Mouse (Mus musculus): ENCODE data around the gene Prkar2a. TPM values are rescaled to one million over a fixed set of nuclear protein-coding genes. Genes with fewer than 3 reads are reported as not detected.

Prkar2a gene
- total RNA-seq, 2 experiments from 2014 or later, result 15.8 to 19.3 TPM

GRCm38 (mm10) chr9:108691371-108691770, 2.3 kb downstream of the Prkar2a start:
- 0 out of 2 replicates have a peak, but pooled peaks have one; percentile 3 for ATAC-seq (replicated peaks; ENCODE audit: low FRiP score, low TSS enrichment, poor library complexity, severe bottlenecking)

- ATAC-seq (replicated peaks; ENCODE audit: low FRiP score, low TSS enrichment, poor library complexity, severe bottlenecking), result peak; percentile 59
Measured at GRCm38 (mm10) chr9:108691846-108692225, 2.7 kb downstream of the Prkar2a start.

DNA sequence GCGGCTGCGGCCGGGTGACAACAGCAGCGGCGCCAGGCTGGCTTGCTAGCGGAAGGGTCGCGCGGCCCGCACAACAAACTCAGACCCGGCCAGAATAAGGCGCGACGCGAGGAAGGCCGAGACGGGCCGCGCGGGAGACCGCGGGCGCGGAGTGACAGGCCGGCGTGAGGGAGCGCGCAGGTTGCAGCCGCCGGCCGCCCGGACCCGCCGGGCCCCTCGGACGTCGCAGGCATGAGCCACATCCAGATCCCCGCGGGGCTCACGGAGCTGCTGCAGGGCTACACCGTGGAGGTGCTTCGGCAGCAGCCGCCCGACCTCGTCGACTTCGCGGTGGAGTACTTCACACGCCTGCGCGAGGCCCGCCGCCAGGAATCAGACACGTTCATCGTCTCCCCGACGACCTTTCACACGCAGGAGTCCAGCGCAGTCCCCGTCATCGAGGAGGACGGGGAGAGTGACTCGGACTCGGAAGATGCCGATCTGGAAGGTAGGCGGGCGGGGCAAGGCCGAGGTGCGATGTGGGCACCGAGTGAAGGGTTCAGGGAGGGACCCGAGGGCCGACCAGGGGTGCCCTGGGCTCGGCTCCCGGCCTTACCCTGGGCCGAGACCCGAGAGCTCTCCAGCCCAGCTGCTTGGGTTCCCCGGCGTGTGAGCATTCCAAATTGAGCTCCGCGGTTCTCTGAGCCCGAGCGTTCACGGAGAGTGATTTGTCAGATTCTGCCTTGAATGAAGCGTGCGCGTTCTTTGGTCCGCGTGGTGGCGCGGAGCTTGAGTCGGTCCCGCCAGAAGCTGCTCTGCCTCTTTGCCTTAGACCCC, 3.3 kb downstream of the Prkar2a start:
- ATAC-seq (replicated peaks; ENCODE audit: low FRiP score, low TSS enrichment, poor library complexity, severe bottlenecking), result peak; percentile 61

- no peak for ATAC-seq (replicated peaks; ENCODE audit: low FRiP score, low TSS enrichment, poor library complexity, severe bottlenecking)
Measured at GRCm38 (mm10) chr9:108693946-108694345, 4.8 kb downstream of the Prkar2a start.

GRCm38 (mm10) chr9:108694533-108694932, 5.4 kb downstream of the Prkar2a start:
- no peak for ATAC-seq (replicated peaks; ENCODE audit: low FRiP score, low TSS enrichment, poor library complexity, severe bottlenecking)

DNA sequence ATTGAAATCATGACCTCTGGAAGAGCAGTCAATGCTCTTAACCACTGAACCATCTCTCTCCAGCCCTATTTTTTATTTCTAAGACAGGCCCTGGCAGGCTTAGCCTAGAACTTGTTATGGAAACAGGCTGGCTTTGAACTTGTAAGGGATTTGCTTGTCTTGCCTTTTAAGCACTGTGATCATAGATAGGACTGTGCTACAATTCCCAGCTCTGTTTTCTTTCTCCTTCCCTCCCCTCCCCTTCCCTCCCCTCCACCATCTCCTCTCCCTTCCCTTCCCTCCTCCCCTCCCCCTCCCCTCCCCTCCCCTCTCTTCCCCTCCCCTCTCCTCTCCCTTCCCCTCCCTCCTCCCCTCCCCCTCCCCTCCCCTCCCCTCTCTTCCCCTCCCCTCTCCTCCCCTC, 13.4 kb downstream of the Prkar2a start:
- no peak for ATAC-seq (replicated peaks; ENCODE audit: low FRiP score, low TSS enrichment, poor library complexity, severe bottlenecking)

DNA sequence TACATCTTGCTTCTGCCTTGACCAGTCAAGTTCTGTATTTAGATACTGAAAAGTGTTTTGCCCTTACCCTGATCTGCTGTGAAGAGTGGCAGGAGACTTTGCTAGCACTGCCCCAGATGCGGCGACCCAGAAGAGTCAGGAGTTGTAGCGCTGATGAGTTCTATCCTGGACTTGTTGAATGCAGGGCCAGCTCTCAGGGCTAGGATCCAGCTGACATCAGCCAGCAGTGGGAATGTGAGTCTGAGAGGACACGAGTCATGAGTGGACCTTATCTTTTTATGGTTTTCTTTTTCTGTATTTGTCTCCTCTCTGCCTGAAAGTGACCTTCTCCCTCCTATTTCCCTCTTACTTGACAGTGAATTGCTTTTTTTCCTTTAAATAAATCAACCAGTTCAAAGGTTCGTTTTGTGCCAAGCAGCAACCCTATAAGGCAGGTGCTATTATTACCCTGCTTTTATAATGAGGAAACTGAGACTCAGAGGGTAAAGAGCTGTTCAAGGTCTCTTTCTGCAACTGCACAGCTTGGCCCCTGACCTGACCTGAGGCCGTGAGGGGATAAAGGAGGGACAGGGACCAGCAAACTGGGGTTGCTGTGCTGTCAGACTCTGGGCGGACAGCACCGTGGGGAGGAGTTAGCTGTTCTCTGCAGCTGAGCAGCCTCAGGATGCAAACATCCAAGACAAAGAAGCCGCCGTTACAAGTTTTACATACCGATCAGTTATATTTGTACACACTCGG, 14.4 kb downstream of the Prkar2a start:
- no peak for ATAC-seq (replicated peaks; ENCODE audit: low FRiP score, low TSS enrichment, poor library complexity, severe bottlenecking)

- no peak for ATAC-seq (replicated peaks; ENCODE audit: low FRiP score, low TSS enrichment, poor library complexity, severe bottlenecking)
Measured at GRCm38 (mm10) chr9:108704591-108704990, 15.5 kb downstream of the Prkar2a start.

DNA sequence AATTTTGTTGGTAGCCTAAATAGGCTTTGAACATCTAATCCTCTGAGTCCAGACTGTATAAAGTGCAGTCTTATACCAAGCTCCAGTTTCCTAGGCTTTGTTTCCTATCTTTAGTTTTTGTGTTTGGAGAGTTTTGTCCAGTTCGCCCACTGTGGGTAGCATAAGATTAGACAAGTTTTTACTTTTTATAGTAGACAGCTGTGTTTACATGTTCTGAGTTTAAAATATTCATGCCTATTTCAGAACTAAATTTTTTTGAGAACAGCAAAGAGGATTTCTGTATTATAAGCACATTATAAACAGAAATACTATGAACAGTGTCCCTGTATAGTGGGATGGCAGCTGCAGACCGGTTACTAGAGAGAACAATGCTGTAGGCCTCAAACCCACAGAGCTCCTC, 18.1 kb downstream of the Prkar2a start:
- ATAC-seq (replicated peaks; ENCODE audit: low FRiP score, low TSS enrichment, poor library complexity, severe bottlenecking), result no peak

GRCm38 (mm10) chr9:108708833-108709232, 19.7 kb downstream of the Prkar2a start:
- ATAC-seq (replicated peaks; ENCODE audit: low FRiP score, low TSS enrichment, poor library complexity, severe bottlenecking), result no peak

DNA sequence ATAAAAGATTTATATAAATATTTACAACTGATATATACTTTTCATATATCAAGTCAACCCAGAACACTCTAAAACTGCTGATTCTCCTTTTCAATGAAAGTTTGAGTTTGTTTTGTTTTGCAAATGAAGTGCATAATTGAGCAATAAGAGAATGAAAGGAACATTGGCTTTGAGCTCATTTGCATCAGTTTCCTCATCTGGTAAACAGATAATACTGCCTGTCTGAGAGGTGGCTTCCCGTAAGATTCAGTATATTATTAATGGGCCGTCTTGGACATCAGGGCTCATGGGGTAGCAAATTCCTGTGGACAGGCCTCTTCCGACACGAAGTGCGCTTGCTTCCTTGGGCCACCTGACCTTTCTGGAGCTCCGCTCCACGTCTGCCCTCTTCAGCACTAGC, 21.7 kb downstream of the Prkar2a start:
- ATAC-seq (replicated peaks; ENCODE audit: low FRiP score, low TSS enrichment, poor library complexity, severe bottlenecking), result no peak

GRCm38 (mm10) chr9:108716199-108716598, 27.1 kb downstream of the Prkar2a start:
- ATAC-seq (replicated peaks; ENCODE audit: low FRiP score, low TSS enrichment, poor library complexity, severe bottlenecking), result no peak

GRCm38 (mm10) chr9:108723751-108724150, 34.6 kb downstream of the Prkar2a start:
- no peak for ATAC-seq (replicated peaks; ENCODE audit: low FRiP score, low TSS enrichment, poor library complexity, severe bottlenecking)

DNA sequence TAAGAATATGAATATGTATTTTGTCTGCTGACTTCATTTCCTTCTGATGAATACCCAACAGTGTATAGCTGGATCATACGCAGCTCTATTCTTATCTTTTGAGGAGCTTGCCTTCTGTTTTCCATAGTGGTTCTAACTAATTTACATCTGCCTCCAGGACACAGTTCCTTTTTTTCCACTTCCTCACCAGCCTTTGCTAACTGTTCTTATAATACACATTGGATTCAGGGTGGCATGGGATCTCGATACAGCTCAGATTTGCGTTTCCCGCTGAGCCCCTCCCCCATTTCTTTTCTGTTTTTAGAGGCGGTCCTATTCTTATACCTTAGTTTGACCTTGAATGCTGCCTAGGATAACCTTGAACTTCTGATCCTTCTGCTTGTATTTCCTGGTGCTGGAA, 37.0 kb downstream of the Prkar2a start:
- ATAC-seq (replicated peaks; ENCODE audit: low FRiP score, low TSS enrichment, poor library complexity, severe bottlenecking), result no peak

DNA sequence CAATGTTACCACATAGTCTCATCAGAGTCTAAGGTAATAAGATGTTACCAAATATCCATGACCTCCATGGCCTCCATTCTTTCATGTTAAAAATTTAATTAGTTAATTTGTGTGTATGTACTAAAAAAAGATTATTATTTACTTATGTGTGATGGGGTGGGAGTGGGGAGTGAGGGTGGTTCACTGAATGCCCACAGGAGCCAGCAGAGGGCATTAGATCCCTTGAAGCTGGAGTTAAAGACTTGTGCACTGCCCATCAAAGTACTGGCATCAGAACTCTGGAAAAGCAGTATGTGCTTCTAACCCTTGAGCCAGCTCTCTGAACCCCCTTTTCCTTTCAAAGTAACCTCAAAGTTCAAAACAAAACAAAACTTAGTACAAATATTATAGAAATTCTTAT, 39.9 kb downstream of the Prkar2a start:
- ATAC-seq (replicated peaks; ENCODE audit: low FRiP score, low TSS enrichment, poor library complexity, severe bottlenecking), result no peak

GRCm38 (mm10) chr9:108732462-108732861, 43.3 kb downstream of the Prkar2a start:
- no peak for ATAC-seq (replicated peaks; ENCODE audit: low FRiP score, low TSS enrichment, poor library complexity, severe bottlenecking)

DNA sequence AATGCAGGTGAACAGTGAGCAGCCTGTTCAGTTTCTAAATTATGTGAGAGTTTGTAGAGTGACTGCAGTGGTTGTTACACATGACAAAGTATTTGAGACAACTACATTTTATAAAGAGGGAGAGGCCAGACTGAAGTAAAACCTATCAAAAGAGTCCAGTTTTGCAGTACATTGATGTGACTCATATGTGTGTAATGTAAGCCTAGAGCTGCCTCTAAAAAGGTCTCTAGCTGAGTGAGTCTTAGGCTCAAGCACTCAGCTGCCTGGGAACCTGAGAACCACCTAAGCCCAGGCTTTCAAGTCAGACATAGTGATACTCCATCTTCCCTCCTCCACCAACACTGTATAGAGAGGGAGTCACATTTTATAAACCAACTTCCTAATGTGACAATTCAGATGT, 45.5 kb downstream of the Prkar2a start:
- ATAC-seq (replicated peaks; ENCODE audit: low FRiP score, low TSS enrichment, poor library complexity, severe bottlenecking), result no peak

GRCm38 (mm10) chr9:108739239-108739638, 50.1 kb downstream of the Prkar2a start:
- no peak for ATAC-seq (replicated peaks; ENCODE audit: low FRiP score, low TSS enrichment, poor library complexity, severe bottlenecking)

DNA sequence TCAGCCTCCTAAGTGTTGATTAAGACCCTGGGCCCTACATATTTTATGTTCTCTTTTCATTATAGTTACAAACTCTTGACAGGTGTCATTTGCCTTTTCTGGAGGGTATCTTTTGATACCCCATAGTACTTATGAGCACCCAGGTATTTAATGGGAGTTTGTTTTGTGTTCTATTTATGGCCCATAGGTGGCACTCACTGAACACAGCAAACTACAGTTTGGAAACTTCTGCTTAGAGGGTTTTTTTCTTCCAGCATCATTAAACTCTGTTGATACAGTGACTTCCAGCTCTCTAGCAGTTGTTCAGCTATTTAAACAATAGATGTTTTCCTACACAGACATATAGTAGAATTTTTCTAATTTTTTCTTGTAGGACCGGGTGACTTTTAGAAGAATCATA, 50.9 kb downstream of the Prkar2a start:
- ATAC-seq (replicated peaks; ENCODE audit: low FRiP score, low TSS enrichment, poor library complexity, severe bottlenecking), result no peak

GRCm38 (mm10) chr9:108742048-108742447, 52.9 kb downstream of the Prkar2a start:
- no peak for ATAC-seq (replicated peaks; ENCODE audit: low FRiP score, low TSS enrichment, poor library complexity, severe bottlenecking)
